Mouse (Mus musculus) spleen, adult 2 months (tissue): ENCODE data around the gene Nolc1. TPM values are rescaled to one million over a fixed set of nuclear protein-coding genes. Genes with fewer than 3 reads are reported as not detected.
"Not testable (repeated sequence)": the region's sequence is repeated elsewhere in the genome, so short reads cannot be mapped to it uniquely, and the experiment has no call there.

Experiments used
- DNase-seq, 2 experiments: peaks; one replicate each; pipeline versions ENCODE4 v3.0.0 to v3.0.0-alpha.2; 2012 to 2021; ENCODE audit warnings: low spot score in 2 of 2, low read depth in 1 of 2
- H3K27ac ChIP-seq: fragments of 200-500 bp; 2 replicates; pipeline ENCODE4 v1.5.1; 2012; ENCODE audit warnings: low read length, inconsistent platforms; ENCODE audit not compliant: insufficient read depth
- H3K27me3 ChIP-seq: fragments of 200-500 bp; 2 replicates; pipeline ENCODE4 v1.6.1; 2012; ENCODE audit warnings: mild to moderate bottlenecking, moderate library complexity, low read length, inconsistent platforms; ENCODE audit not compliant: control insufficient read depth, insufficient read depth
- H3K36me3 ChIP-seq: fragments of 200-500 bp; 2 replicates; pipeline ENCODE4 v1.6.1; 2012; ENCODE audit warnings: mild to moderate bottlenecking, low read length, inconsistent platforms; ENCODE audit not compliant: control insufficient read depth, insufficient read depth
- H3K4me1 ChIP-seq: fragments of 200-500 bp; 2 replicates; pipeline ENCODE4 v1.6.1; 2011; ENCODE audit warnings: inconsistent platforms; ENCODE audit not compliant: control insufficient read depth, insufficient read depth, insufficient read length
- H3K4me3 ChIP-seq: fragments of 200-500 bp; 2 replicates; pipeline ENCODE4 v1.5.1; 2011; ENCODE audit warnings: mild to moderate bottlenecking, inconsistent platforms; ENCODE audit not compliant: insufficient read depth, insufficient read length; ENCODE audit errors: extremely low read depth
- CTCF ChIP-seq: fragments of 200-500 bp; IDR thresholded peaks from 2 replicates; pipeline ENCODE4 v1.5.1; 2011; ENCODE audit warnings: mild to moderate bottlenecking, inconsistent platforms; ENCODE audit not compliant: insufficient read depth, insufficient read length, insufficient replicate concordance; ENCODE audit errors: extremely low read depth
- POLR2A ChIP-seq: fragments of 200-500 bp; IDR thresholded peaks from 2 replicates; pipeline ENCODE4 v1.6.1; 2011; ENCODE audit warnings: low read depth, low read length, inconsistent platforms
- WGBS: fragments of 180-500 bp; shearing (Covaris S2); methylation state at CpG from one replicate; pipeline ENCODE4 v1.1.7; 2018; 5-methylcytosine and 5-hydroxymethylcytosine counted together
- polyA plus RNA-seq: library from polyadenylated mRNA; depleted of rRNA; stranded (reverse); fragments of >200 nt; gene quantifications from 2 replicates; pipeline ENCODE4 v1.2.3, GENCODE M21; 2012; rRNA removed

Nolc1 gene
- polyA plus RNA-seq, 1 experiment = 10.3 TPM

DNA sequence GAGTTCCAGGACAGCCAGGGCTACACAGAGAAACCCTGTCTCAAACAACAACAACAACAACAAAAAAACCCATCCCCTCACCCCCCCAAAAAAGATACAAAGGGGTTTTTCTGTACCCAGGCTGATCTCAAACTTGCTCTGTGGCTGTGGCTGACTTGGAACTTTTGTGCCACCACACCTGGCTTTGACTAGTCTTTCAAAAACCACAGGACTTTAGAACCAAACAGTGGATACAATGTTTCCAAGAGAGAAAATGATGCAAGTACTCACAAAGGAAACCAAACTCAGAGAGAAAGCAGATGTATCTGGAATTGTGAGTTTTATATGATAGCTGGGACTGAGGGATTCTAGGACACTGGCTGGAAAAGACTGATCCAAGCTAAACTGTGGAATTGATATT lies 49.0 kb downstream of the Nolc1 start:
- DNase-seq = no peak
- 0 out of 2 replicates have a peak, but pooled peaks cover 2% of the 10 kb centered on the region for H3K27me3 ChIP-seq
- no peaks in the 10 kb centered on the region for H3K36me3 ChIP-seq
- H3K4me1 ChIP-seq = no peaks in the 10 kb centered on the region
- H3K4me3 ChIP-seq = no peak overlapping the region
- H3K27ac ChIP-seq = no peak overlapping the region
- TF ChIP-seq CTCF (no peak), POLR2A (no peak)

DNA sequence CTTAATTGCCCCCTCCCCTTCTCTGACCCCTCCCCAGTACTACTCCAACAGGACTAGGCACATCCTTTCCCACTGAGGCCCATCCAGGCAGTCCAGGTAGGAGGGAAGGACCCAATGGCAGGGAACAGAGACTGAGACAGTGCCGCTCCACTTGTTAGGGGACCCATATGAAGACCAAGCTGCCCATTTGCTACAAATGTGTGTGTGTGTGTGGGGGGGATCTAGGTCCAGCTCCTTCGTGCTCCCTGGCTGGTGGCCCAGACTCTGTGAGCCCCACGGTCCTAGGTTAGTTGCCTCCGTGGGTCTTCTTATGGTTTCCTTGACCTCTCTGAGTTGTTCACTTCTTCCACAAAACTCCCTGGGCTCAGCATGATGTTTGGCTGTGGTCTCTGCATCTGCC lies 50.6 kb downstream of the Nolc1 start:
- Histone ChIP-seq H3K27me3 (peaks cover 6% of the 10 kb centered on the region), H3K27ac (no peak overlapping the region), H3K36me3 (no peaks in the 10 kb centered on the region), H3K4me1 (no peaks in the 10 kb centered on the region), H3K4me3 (no peak overlapping the region)
- 83% methylated on average over 4 of the region's 4 CpGs for WGBS
- TF ChIP-seq CTCF (no peak), POLR2A (no peak)
- no peak for DNase-seq

DNA sequence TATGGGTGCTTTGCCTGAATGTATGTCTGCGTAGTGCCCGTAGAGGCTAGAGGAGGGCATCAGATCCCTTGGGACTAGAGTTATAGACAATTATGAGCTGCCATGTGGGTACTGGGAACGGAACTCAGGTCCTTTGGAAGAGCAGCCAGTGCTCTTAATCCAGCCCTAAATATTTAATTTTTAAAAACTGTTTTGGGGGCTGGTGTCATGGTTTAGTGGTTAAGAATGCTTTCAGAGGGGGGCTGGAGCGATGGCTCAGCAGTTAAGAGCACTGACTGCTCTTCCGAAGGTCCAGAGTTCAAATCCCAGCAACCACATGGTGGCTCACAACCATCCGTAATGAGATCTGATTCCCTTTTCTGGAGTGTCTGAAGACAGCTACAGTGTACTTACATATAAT lies 54.1 kb downstream of the Nolc1 start:
- not testable (repeated sequence) for H3K27ac ChIP-seq, H3K36me3 ChIP-seq, H3K4me3 ChIP-seq, H3K4me1 ChIP-seq, DNase-seq, H3K27me3 ChIP-seq
- 71% methylated on average over 6 of the region's 6 CpGs for WGBS

DNA sequence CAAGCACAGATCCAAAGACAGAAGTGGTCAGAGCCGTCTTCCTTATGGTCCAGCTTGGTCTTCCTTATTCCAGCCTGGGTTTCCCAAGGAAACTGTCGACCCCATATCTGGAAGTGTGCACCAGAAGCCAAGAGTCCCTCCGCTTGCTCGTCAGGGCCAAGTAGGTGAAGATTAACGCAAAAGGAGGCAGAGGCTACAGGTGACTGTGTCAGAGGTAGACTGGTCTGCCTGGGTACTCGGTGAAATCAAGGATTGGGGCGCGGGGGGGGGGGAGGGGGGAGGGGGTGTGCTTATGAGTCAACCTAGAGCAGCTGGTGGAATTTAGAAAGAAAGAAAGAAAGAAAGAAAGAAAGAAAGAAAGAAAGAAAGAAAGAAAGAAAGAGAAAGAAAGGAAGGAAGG lies 55.6 kb downstream of the Nolc1 start:
- Histone ChIP-seq H3K4me3 (no peak overlapping the region), H3K36me3 (no peaks in the 10 kb centered on the region), H3K27ac (no peak overlapping the region), H3K27me3 (peaks cover 14% of the 10 kb centered on the region), H3K4me1 (peaks cover 13% of the 10 kb centered on the region)
- 9% methylated on average over 7 of the region's 8 CpGs for WGBS
- no peak for DNase-seq
- TF ChIP-seq POLR2A (no peak), CTCF (no peak)

DNA sequence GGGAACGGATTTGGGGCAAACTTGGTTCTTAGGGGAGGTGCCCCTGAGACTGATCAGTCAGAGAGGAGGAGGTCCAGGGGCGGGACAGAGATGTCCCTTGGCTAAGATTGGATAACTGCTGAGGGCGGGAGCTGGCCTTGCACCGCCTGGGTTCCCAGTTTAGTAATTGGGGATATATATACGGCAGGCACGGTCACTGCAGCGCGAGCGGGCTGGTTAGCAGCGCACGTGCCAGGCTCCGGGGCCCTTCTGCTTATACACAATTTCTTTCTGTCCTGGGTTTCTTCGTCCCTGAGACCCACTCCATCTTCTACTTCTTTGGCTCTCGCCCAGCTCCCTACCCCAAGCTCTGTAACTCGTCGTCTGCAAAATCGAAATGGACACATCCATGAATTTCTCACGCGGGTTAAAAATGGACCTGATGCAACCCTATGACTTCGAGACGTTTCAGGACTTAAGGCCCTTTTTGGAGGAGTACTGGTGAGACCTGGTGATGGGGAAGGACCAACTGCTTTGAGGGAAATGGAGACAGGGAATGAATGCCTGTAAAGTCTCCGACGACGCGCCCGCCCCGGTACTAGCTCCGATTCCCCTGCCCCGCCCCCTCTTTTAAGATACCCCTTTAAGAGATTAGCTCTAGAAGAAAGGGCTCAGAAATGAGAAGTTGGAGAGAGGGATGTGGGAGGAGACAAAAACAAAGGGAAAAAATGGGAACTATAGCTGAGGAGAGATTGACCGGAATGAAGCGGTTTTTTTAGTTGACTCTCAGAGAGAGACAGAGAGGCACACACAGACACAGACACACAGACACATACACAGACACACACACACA lies 56.2 kb downstream of the Nolc1 start, which contains the start of gene Elovl3:
TSS of gene Elovl3 (plus strand) at position 204 of the 832 bp plus-strand sequence.
- TF ChIP-seq CTCF (no peak), POLR2A (no peak)
- peaks cover 14% of the 10 kb centered on the region for H3K27me3 ChIP-seq

DNA sequence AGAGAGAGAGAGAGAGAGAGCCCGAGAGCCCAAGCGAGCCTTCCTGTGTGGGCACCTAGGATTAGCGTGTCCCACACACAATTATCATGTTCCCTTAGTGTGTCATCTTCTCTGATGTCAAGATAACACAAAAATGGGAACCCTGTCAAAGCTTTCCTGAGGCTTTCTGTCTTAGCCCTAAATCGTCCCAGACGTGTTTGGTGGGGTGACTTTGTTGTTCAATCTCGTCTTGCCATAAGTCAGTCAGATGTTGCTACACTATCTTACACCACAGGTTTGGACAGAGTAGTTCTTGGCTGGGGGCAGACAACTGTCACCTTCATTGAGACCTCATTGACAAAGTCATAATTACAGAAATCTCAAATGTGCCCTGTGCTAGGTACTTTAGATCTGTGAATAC lies 56.9 kb downstream of the Nolc1 start:
- Histone ChIP-seq H3K27ac (no peak overlapping the region), H3K36me3 (no peaks in the 10 kb centered on the region), H3K4me1 (peaks cover 16% of the 10 kb centered on the region), H3K27me3 (peaks cover 14% of the 10 kb centered on the region), H3K4me3 (no peak overlapping the region)
- WGBS = 11% methylated on average over 6 of the region's 6 CpGs
- TF ChIP-seq CTCF (no peak), POLR2A (no peak)
- no peak for DNase-seq

More for the DNA sequence above, 56.2 kb downstream of the Nolc1 start, which contains the start of gene Elovl3:
- H3K4me3 ChIP-seq = no peak within 1 kb of the TSS
- H3K4me1 ChIP-seq = peaks cover 16% of the 10 kb centered on the region
- H3K27ac ChIP-seq = no peak within 1 kb of the TSS
- DNase-seq = no peak
- 2% methylated on average over 31 of the region's 31 CpGs for WGBS
- H3K36me3 ChIP-seq = no peaks in the 10 kb centered on the region

Other genes with a start within 250 kb of the Nolc1 start
- gene Armh3, start 77.4 kb upstream of the Nolc1 start, polyA plus RNA-seq = 5.6 TPM in 2 replicates
- 7.4 and 8.8 TPM in 2 replicates for gene Hps6, start 72.4 kb upstream of the Nolc1 start, polyA plus RNA-seq
- gene Pprc1, start 31.0 kb upstream of the Nolc1 start, polyA plus RNA-seq = 28.5 and 30.7 TPM in 2 replicates
- gene Ldb1, start 30.6 kb upstream of the Nolc1 start, polyA plus RNA-seq = 224 and 270 TPM in 2 replicates
- gene Elovl3, start 56.0 kb downstream of the Nolc1 start, polyA plus RNA-seq = not detected in 2 replicates
- not detected in 2 replicates for gene Pitx3, start 72.5 kb downstream of the Nolc1 start, polyA plus RNA-seq
- 67.7 and 76.2 TPM in 2 replicates for gene Gbf1, start 76.6 kb downstream of the Nolc1 start, polyA plus RNA-seq
- 145 and 196 TPM in 2 replicates for gene Nfkb2, start 228.5 kb downstream of the Nolc1 start, polyA plus RNA-seq